Mouse (Mus musculus) small intestine, adult 2 months (tissue): Measurements from ENCODE around the gene Lmtk2.

ENCODE experiments used
- CTCF ChIP-seq: fragments of 200-500 bp; IDR thresholded peaks from 2 replicates; pipeline ENCODE4 v1.5.1; 2012; ENCODE audit warnings: low read depth, mild to moderate bottlenecking, control low read depth, inconsistent platforms, low read length, moderate library complexity, mixed read lengths; ENCODE audit not compliant: insufficient replicate concordance, insufficient read length; ENCODE audit errors: extremely low read depth
- POLR2A ChIP-seq: fragments of 200-500 bp; IDR thresholded peaks from 2 replicates; pipeline ENCODE4 v1.6.1; 2012; ENCODE audit warnings: low read depth, mild to moderate bottlenecking, control low read depth, inconsistent platforms, low read length, moderate library complexity

DNA sequence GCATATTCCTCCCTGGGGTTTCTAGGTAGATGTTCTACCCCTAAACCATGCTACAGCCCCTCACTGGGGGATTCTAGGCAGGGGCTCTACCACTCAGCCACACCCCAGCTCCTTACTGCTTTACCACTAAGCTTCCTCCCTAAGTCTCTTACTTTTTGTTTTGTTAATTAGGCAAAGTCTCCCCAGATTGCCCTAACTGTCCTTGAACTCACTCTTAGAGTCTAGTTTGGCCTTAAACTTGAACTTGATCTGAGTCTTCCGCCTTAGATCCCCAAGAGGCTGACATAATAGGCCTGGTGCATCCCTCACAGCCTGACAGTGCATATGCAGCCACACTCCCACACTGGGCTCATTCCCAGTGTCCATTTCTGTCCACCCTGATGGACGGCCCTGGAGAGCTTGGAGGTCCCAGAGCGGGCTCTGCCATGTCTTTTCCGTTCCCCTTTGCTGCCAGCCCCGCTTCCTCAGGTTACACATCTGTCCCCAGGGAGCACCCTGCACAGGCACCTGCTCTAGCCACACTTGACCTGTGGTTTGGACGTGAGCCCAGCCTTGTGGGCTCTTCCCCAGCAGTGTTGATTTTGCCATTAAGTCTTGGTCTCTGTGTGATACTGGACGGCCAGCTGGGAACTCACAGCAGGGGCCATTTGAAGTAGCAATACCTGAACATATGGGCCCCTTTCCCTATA, 83.6 kb downstream of the Lmtk2 start:
- TF ChIP-seq POLR2A: no peak
- TF ChIP-seq CTCF: no peak
